Mouse (Mus musculus) c-Kit-positive CD71-negative TER-119-negative erythroid progenitor cells, embryonic 14.5 days (primary cell): ENCODE data around the gene Tdgf1.

Experiments
- DNase-seq: peaks from one replicate; pipeline ENCODE4 v3.0.0-alpha.2; 2013; ENCODE audit warnings: low read depth

Gene Tdgf1

GRCm38 (mm10) chr9:110914631-110915236 is 31.2 kb downstream of the Tdgf1 start:
- no peak for DNase-seq

- no peak for DNase-seq
Measured at GRCm38 (mm10) chr9:110909371-110909967, 36.5 kb downstream of the Tdgf1 start.

DNA sequence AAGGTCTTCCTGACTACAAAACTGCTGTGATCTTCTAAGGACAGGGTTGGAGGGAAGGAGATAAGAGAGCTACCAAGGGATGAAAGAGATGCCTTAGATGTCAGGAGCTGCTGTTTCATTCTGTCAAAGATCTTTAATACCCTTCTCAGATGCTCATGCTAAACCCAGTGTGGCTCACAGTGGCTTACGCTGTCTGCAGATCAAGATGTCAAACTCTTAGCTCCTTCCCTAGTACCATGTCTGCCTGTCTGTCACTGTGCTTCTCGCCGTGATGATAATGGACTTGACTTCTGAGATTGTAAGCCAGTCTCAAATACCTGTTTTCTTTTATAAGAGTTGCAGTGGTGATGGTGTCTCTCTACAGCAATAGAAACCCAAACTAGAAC is 37.3 kb downstream of the Tdgf1 start:
- no peak for DNase-seq

- DNase-seq: no peak
Measured at GRCm38 (mm10) chr9:110907838-110908630, 37.9 kb downstream of the Tdgf1 start.

DNA sequence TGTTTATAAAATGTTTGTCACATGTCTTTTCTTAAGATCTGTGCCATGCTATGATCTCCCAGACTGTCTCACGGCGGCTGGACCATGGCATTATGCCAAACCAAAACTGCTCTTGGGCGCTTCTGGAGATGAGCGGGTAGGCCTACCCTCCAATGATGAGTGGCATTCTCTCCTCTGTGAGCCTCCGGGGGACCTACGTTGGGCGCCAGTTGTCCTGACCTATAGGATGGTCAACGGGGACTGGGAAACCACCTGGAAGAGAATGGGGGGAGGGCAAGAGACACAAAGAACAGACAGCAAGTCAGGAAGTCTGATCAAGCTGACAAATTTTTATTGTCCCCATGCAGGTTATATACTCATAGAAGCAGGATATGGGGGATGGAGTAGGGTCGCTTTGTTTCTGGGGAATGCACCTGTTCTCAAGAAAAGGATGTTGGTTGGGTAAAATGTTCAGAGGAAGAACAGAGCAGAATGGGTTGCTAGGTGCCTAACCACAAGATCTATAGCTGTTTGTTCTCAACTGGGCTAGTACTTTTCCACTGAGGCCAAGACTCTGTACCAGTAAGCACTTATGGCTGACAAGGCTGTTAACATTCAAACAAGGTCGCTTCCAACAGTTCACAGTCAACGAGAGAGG is 38.6 kb downstream of the Tdgf1 start:
- DNase-seq: no peak

DNA sequence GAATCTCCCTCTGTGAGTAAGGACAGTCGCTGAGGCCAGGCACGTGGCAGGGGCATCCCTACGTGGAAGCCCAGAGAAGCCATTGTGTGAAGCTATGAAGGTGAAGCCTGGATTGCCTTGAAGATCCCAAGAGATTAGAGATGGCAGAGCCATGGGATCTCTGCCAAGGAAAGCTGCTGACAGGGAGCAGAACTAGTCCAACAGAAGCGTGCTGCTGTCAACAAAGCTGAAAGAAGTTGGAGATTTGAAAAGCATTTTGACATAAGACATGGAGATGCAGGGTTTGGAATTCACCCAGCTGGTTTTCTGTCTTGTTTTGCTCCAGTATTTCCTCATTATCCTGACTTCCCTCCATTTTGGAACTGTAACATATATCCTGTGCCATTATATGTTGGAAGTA is 43.7 kb downstream of the Tdgf1 start:
- DNase-seq: no peak

GRCm38 (mm10) chr9:110901204-110901603 is 44.8 kb downstream of the Tdgf1 start:
- DNase-seq: no peak

- DNase-seq: no peak
Measured at GRCm38 (mm10) chr9:110899451-110900008, 46.4 kb downstream of the Tdgf1 start.

DNA sequence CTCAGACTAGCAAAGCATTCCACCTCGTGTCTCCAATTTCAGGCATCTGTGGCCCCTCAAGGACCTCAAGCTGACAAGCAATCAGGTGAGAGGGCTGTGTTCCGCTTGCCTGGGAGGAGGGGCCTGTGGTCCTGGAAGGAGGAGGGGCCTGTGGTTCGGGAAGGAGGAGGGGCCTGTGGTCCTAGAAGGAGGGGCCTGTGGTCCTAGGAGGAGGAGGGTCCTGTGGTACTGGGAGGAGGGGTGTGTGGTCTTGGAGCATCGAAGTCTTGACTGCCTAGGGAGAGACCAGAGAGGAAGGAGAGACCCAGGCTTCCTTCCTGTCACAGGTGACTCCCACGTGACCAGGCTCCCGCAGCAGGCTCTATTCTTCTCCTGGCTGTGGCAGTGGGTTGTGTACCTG is 49.4 kb downstream of the Tdgf1 start:
- DNase-seq: no peak

GRCm38 (mm10) chr9:110895994-110896393 is 50.0 kb downstream of the Tdgf1 start:
- DNase-seq: no peak

DNA sequence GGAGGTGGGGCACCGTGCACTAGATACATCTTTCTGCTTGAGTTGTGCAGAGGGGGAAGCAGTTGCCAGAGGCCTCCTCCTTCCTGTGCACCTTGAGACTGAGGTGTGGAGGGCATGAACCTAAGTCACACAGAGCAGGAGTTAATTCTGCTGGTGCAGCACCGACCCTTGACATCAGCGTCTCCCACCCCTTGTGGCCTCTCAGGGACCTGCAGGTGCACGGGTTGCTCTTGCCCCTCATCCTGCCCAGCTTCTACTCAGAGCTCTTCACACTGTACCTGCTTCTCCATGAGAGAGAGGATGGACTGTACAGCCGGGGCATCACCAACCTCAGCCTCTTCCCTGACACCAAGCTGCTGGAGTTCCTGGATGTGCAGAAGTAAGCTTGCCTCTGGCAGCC is 50.5 kb downstream of the Tdgf1 start:
- DNase-seq: no peak

DNA sequence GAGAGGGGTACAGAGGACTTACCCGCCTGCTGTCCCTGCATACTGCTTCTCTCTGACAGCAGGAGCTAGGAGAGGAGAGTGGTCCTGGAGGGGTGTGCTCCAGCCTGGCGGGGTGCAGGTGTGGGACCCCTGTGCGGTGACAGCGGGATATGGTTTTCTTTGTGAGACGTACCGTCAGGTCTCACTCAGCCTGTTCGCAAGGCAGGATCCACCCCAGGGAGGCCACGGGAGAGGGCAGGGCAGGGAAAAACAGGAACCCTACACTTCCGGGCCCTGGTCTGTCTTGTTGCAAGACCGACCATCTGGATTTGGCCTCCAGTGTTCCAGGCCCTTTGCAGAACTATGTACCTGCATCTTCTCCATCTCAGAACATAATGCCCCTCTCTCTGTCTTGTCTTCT is 52.5 kb downstream of the Tdgf1 start:
- DNase-seq: no peak

GRCm38 (mm10) chr9:110892552-110892951 is 53.4 kb downstream of the Tdgf1 start:
- DNase-seq: no peak

DNA sequence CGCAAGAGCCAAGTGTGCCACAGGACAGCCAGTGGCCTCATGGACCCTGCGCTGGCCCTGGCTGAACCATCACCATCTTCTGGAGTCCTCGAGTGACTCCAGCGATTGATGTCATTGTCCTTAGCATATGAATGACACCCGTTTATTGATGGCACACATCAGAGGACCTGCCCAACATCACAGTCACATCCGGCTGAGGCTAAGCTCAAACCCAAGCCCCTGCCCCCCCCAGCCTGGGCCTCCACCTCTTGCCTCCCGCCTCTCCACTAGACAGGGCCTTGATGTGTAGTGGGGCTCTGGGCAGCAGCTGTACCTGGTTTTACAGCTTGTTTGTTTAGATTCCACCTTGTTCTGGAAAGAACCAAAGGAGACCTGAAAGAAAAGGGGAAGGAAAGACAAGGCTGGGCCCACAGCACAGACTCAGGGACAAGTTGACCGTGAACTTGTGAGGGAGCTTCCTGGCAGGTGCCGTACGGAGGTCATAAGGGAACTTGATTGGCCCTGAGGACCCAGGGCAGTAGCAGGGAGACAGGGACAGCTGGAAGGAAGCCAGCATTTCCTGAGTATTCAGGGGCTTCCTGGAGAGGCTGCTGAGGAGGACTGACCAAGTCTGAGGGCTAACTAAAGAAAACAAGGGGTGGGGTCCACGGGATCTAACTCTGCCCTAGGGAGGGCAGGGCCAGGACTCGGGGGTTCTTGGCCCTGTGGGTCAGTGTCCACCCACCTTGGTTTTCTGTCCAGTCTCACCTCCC is 54.7 kb downstream of the Tdgf1 start:
- no peak for DNase-seq

- DNase-seq: no peak
Measured at GRCm38 (mm10) chr9:110890026-110890783, 55.8 kb downstream of the Tdgf1 start.
